In genomic region chr8:84357631-84358371, GRCm38 (mm10) we compare ENCODE assay signal across 8 mouse cellular contexts. TPM values are rescaled to one million over a fixed set of nuclear protein-coding genes. Genes with fewer than 3 reads are reported as not detected.
DNase-seq lines count a peak whose midpoint lies in the region; ATAC-seq and TF ChIP-seq lines count a peak whose summit lies in the region.

No protein-coding gene starts in this region.

- TF ChIP-seq RAD21 in CH12.LX (IDR thresholded peaks at IDR 0.05; ENCODE audit: low read depth, low read length) = peak; percentile 97

- TF ChIP-seq CTCF in CH12.LX (conservative IDR thresholded peaks at IDR 0.05 in 1 of 2, IDR thresholded peaks at IDR 0.05 in 1 of 2; ENCODE audit: low read depth in 2 of 2, low read length in 2 of 2) = peak; percentile 82 to 92

- in situ Hi-C loops in CH12.LX (cut with MboI; ENCODE audit: low pct_ligation_motif_present, low pct_unique_long_range_greater_than_20kb, low sequenced_read_pairs) = loop anchor here (25.0 kb wide), 1 partner anchor 146 kb away; no protein-coding TSS in a partner anchor

- TF ChIP-seq POLR2A in CH12.LX (IDR thresholded peaks at IDR 0.05; ENCODE audit: low read depth, low read length) = no peak

- WGBS in forebrain, embryonic 10.5 days = 29% methylated on average over 20 of the region's 20 CpGs
- WGBS in heart, embryonic 16.5 days = 22% methylated on average over 20 of the region's 20 CpGs
- WGBS in liver, embryonic 12.5 days (ENCODE audit: insufficient replicate concordance) = 16% methylated on average over 18 of the region's 20 CpGs
- WGBS in neural tube, embryonic 11.5 days = 28% methylated on average over 20 of the region's 20 CpGs
- WGBS in stomach, embryonic 15.5 days = 20% methylated on average over 20 of the region's 20 CpGs

- H3K27me3 ChIP-seq in CH12.LX (replicated peaks) = peaks cover 76% of the 10 kb centered on the region
- peaks cover 30% of the 10 kb centered on the region for H3K27me3 ChIP-seq in forebrain, embryonic 10.5 days (ENCODE audit: poor library complexity, severe bottlenecking)
- peaks cover 6% of the 10 kb centered on the region for H3K27me3 ChIP-seq in heart, embryonic 16.5 days (ENCODE audit: control insufficient read depth, insufficient read depth, low read length)
- peaks cover 34% of the 10 kb centered on the region for H3K27me3 ChIP-seq in liver, embryonic 12.5 days (replicated peaks)
- no peaks in the 10 kb centered on the region for H3K27me3 ChIP-seq in neural tube, embryonic 11.5 days (ENCODE audit: control insufficient read depth, insufficient read depth, low read length)
- peaks cover 3% of the 10 kb centered on the region; the same call in 1 of the 2 replicates for H3K27me3 ChIP-seq in stomach, embryonic 15.5 days (replicated peaks)

- no peaks in the 10 kb centered on the region for H3K36me3 ChIP-seq in CH12.LX (replicated peaks in 1 of 2; ENCODE audit: control insufficient read depth in 1 of 2, insufficient read depth in 1 of 2, low read length in 1 of 2)
- H3K36me3 ChIP-seq in forebrain, embryonic 10.5 days (replicated peaks) = no peaks in the 10 kb centered on the region
- no peaks in the 10 kb centered on the region for H3K36me3 ChIP-seq in heart, embryonic 16.5 days (ENCODE audit: control insufficient read depth, insufficient read depth)
- H3K36me3 ChIP-seq in liver, embryonic 12.5 days = no peaks in the 10 kb centered on the region
- H3K36me3 ChIP-seq in neural tube, embryonic 11.5 days (ENCODE audit: control insufficient read depth, insufficient read depth, low read length) = no peaks in the 10 kb centered on the region
- H3K36me3 ChIP-seq in stomach, embryonic 15.5 days = no peaks in the 10 kb centered on the region

- DNase-seq in CH12.LX (ENCODE audit: extremely low read depth) = peak; percentile 76
- peak; percentile 68 for DNase-seq in c-Kit-positive CD71-negative TER-119-negative erythroid progenitor cells, embryonic 14.5 days (ENCODE audit: low read depth)
- DNase-seq in forebrain, embryonic 10.5 days (ENCODE audit: extremely low spot score, low spot score) = peak; percentile 75
- peak; percentile 78 for DNase-seq in kidney, postnatal 14 days
- DNase-seq in neural tube, embryonic 11.5 days (ENCODE audit: low spot score) = peak; percentile 80

- no peak overlapping the region for H3K27ac ChIP-seq in CH12.LX (ENCODE audit: insufficient read depth, low read depth)
- no peak overlapping the region for H3K27ac ChIP-seq in forebrain, embryonic 10.5 days
- no peak overlapping the region for H3K27ac ChIP-seq in heart, embryonic 16.5 days (ENCODE audit: low read length)
- no peak overlapping the region for H3K27ac ChIP-seq in liver, embryonic 12.5 days
- no peak overlapping the region for H3K27ac ChIP-seq in neural tube, embryonic 11.5 days (ENCODE audit: low read depth, low read length)
- no peak overlapping the region for H3K27ac ChIP-seq in stomach, embryonic 15.5 days

- H3K4me1 ChIP-seq in CH12.LX (ENCODE audit: control insufficient read depth in 1 of 2, insufficient read depth in 2 of 2) = no peaks in the 10 kb centered on the region; a peak in 1 of 4 replicates
- H3K4me1 ChIP-seq in forebrain, embryonic 10.5 days = peaks cover 11% of the 10 kb centered on the region; the same call in 1 of the 2 replicates
- H3K4me1 ChIP-seq in heart, embryonic 16.5 days (ENCODE audit: control insufficient read depth, insufficient read depth, low read length) = no peaks in the 10 kb centered on the region
- no peaks in the 10 kb centered on the region for H3K4me1 ChIP-seq in liver, embryonic 12.5 days
- H3K4me1 ChIP-seq in neural tube, embryonic 11.5 days (ENCODE audit: control insufficient read depth, insufficient read depth, low read length) = no peaks in the 10 kb centered on the region
- no peaks in the 10 kb centered on the region for H3K4me1 ChIP-seq in stomach, embryonic 15.5 days

- H3K9me3 ChIP-seq in CH12.LX (replicated peaks; ENCODE audit: low read length) = no peaks in the 10 kb centered on the region
- no peaks in the 10 kb centered on the region for H3K9me3 ChIP-seq in forebrain, embryonic 10.5 days
- H3K9me3 ChIP-seq in heart, embryonic 16.5 days (replicated peaks; ENCODE audit: control insufficient read depth, low read length) = no peaks in the 10 kb centered on the region
- no peaks in the 10 kb centered on the region for H3K9me3 ChIP-seq in liver, embryonic 12.5 days (replicated peaks)
- no peaks in the 10 kb centered on the region for H3K9me3 ChIP-seq in neural tube, embryonic 11.5 days (ENCODE audit: control insufficient read depth, low read length)
- no peaks in the 10 kb centered on the region for H3K9me3 ChIP-seq in stomach, embryonic 15.5 days

- dilution Hi-C loops in CH12.LX (cut with MboI; ENCODE audit: extremely low pct_ligation_motif_present, extremely low pct_unique_long_range_greater_than_20kb, low sequenced_read_pairs) = no loop called here

- H3K4me2 ChIP-seq in CH12.LX (ENCODE audit: insufficient read depth, low read depth, poor library complexity, severe bottlenecking) = 0 out of 2 replicates have a peak overlapping the region, but pooled peaks have one; percentile 4
- H3K4me2 ChIP-seq in heart, embryonic 16.5 days (ENCODE audit: low read depth, low read length) = no peak overlapping the region
- H3K4me2 ChIP-seq in liver, embryonic 12.5 days = no peak overlapping the region
- H3K4me2 ChIP-seq in neural tube, embryonic 11.5 days (ENCODE audit: low read depth) = no peak overlapping the region
- H3K4me2 ChIP-seq in stomach, embryonic 15.5 days = peak overlapping the region; percentile 28; the same call in 1 of the 2 replicates

- no peak overlapping the region for H3K4me3 ChIP-seq in CH12.LX (replicated peaks in 1 of 3; ENCODE audit: low read depth in 2 of 3, low read length in 2 of 3, poor library complexity in 1 of 3)
- H3K4me3 ChIP-seq in forebrain, embryonic 10.5 days = no peak overlapping the region
- no peak overlapping the region for H3K4me3 ChIP-seq in heart, embryonic 16.5 days (ENCODE audit: low read length)
- no peak overlapping the region for H3K4me3 ChIP-seq in liver, embryonic 12.5 days
- no peak overlapping the region for H3K4me3 ChIP-seq in neural tube, embryonic 11.5 days (ENCODE audit: low read depth, low read length)
- H3K4me3 ChIP-seq in stomach, embryonic 15.5 days (replicated peaks) = no peak overlapping the region

- ATAC-seq in heart, embryonic 16.5 days (replicated peaks; ENCODE audit: extremely low read depth, insufficient read depth, low FRiP score) = peak; percentile 67
- ATAC-seq in liver, embryonic 12.5 days = peak; percentile 21; the same call in 1 of the 2 replicates
- peak; percentile 85 for ATAC-seq in neural tube, embryonic 11.5 days (ENCODE audit: insufficient read depth, low FRiP score, low TSS enrichment)
- peak; percentile 74; the same call in 1 of the 2 replicates for ATAC-seq in stomach, embryonic 15.5 days (ENCODE audit: insufficient read depth, low FRiP score, low read depth)

- TF ChIP-seq EP300 in CH12.LX (IDR thresholded peaks at IDR 0.05; ENCODE audit: low read length) = no peak

- no peak overlapping the region for H3K9ac ChIP-seq in CH12.LX (ENCODE audit: insufficient read depth, low read depth)
- H3K9ac ChIP-seq in heart, embryonic 16.5 days (ENCODE audit: low read length) = 0 out of 2 replicates have a peak overlapping the region, but pooled peaks have one; percentile 6
- no peak overlapping the region for H3K9ac ChIP-seq in liver, embryonic 12.5 days
- no peak overlapping the region for H3K9ac ChIP-seq in neural tube, embryonic 11.5 days (ENCODE audit: low read length)
- no peak overlapping the region for H3K9ac ChIP-seq in stomach, embryonic 15.5 days

- no peaks in the 10 kb centered on the region for H3K79me2 ChIP-seq in CH12.LX (replicated peaks; ENCODE audit: control insufficient read depth, extremely low read depth, insufficient read depth, poor library complexity, severe bottlenecking)

TF ChIP-seq in CH12.LX, 34 proteins besides CTCF, POLR2A, EP300 and RAD21:
- TF ChIP-seq MAZ (IDR thresholded peaks at IDR 0.05; ENCODE audit: low read depth, low read length) (no peak), PAX5 (IDR thresholded peaks at IDR 0.05; ENCODE audit: low read length) (no peak), ZC3H11A (IDR thresholded peaks at IDR 0.05; ENCODE audit: low read depth, low read length) (peak; percentile 59), SMC3 (IDR thresholded peaks at IDR 0.05; ENCODE audit: low read depth, low read length) (peak; percentile 91), MAX (IDR thresholded peaks at IDR 0.05; ENCODE audit: low read length) (no peak), JUND (conservative IDR thresholded peaks at IDR 0.05; ENCODE audit: low read depth, low read length) (no peak), NRF1 (IDR thresholded peaks at IDR 0.05; ENCODE audit: low read depth, low read length) (peak; percentile 10; the same call in 1 of the 2 replicates), TBP (conservative IDR thresholded peaks at IDR 0.05; ENCODE audit: low read depth, low read length) (no peak), MAFK (IDR thresholded peaks at IDR 0.05; ENCODE audit: insufficient replicate concordance, low read length) (no peak), E2F4 (IDR thresholded peaks at IDR 0.05; ENCODE audit: insufficient replicate concordance, low read depth, low read length) (no peak), MYC (IDR thresholded peaks at IDR 0.05; ENCODE audit: low read depth, low read length) (peak; percentile 36; the same call in 1 of the 2 replicates), CHD1 (IDR thresholded peaks at IDR 0.05; ENCODE audit: low read depth, low read length) (no peak), ZKSCAN1 (IDR thresholded peaks at IDR 0.05; ENCODE audit: borderline replicate concordance, low read depth, low read length) (no peak), JUN (IDR thresholded peaks at IDR 0.05; ENCODE audit: insufficient read depth, low read depth, low read length) (no peak), ZMIZ1 (IDR thresholded peaks at IDR 0.05; ENCODE audit: low read depth, low read length) (no peak), USF2 (conservative IDR thresholded peaks at IDR 0.05; ENCODE audit: low read depth, low read length) (no peak), ELF1 (IDR thresholded peaks at IDR 0.05; ENCODE audit: low read depth, low read length) (no peak), MEF2A (IDR thresholded peaks at IDR 0.05; ENCODE audit: borderline replicate concordance, low read depth, low read length) (no peak), NELFE (IDR thresholded peaks at IDR 0.05; ENCODE audit: low read depth, low read length) (peak; percentile 41; the same call in 1 of the 2 replicates)
TF ChIP-seq in CH12.LX: peak in this region for 5.

RNA-seq across cellular contexts. Expression of gene Cacna1a, which starts 30.4 kb away (rescaled TPM):
- total RNA-seq in CH12.LX (2012; rRNA removed) (6.9 and 9.1 TPM in 2 replicates), CH12.LX (2014; rRNA removed) (2.6 and 2.7 TPM in 2 replicates)
- 8.2 and 9.4 TPM in 2 replicates for polyA plus RNA-seq in CH12.LX (2012; ENCODE audit: insufficient read length, low read depth)
- 6.0 and 7.4 TPM in 2 replicates for polyA plus RNA-seq in forebrain, embryonic 10.5 days (2016; fragmentation: Nextera tagmentation; extraction: Ambion mirVana)
- polyA plus RNA-seq in heart, embryonic 16.5 days (2015; fragmentation: Nextera tagmentation; extraction: Ambion mirVana) = 6.9 and 8.9 TPM in 2 replicates
- 0.60 and 1.8 TPM in 2 replicates for polyA plus RNA-seq in liver, embryonic 12.5 days (2016; fragmentation: Nextera tagmentation; extraction: Ambion mirVana)
- 4.6 and 6.9 TPM in 2 replicates for polyA plus RNA-seq in neural tube, embryonic 11.5 days (2014; fragmentation: Nextera tagmentation; extraction: Ambion mirVana)
- 4.1 and 5.3 TPM in 2 replicates for polyA plus RNA-seq in stomach, embryonic 15.5 days (2015; fragmentation: Nextera tagmentation; extraction: Ambion mirVana)

Comparison
In these comparisons a context has a peak if more than half of its experiments do, and no peak if none do; other contexts are left out.
1. H3K4me2 ChIP-seq: peak in CH12.LX (single experiment) and stomach, embryonic 15.5 days (single experiment); none in heart, embryonic 16.5 days (single experiment), liver, embryonic 12.5 days (single experiment) and neural tube, embryonic 11.5 days (single experiment).
2. ATAC-seq: peak in every context shown above with its lines; median percentile 85 in neural tube, embryonic 11.5 days; 74 in stomach, embryonic 15.5 days; 67 in heart, embryonic 16.5 days; 21 in liver, embryonic 12.5 days.
3. Peak in every context shown above with its lines, with median percentiles within 50 percentile points of each other: DNase-seq.